Mouse (Mus musculus) kidney, embryonic 14.5 days (tissue): Measurements from ENCODE around the gene Cyb561. TPM values are rescaled to one million over a fixed set of nuclear protein-coding genes. Genes with fewer than 3 reads are reported as not detected.

Source experiments
- ATAC-seq: fragments of 200-750 bp; cut with Nextera tagmentation; 2 replicates; pipeline ENCODE4 v1.8.0; 2017; ENCODE audit warnings: moderate number of reproducible peaks, mild to moderate bottlenecking, moderate TSS enrichment, moderate library complexity; ENCODE audit not compliant: low FRiP score, low TSS enrichment
- H3K27ac ChIP-seq: fragments of 300-500 bp; sonication (generic); 2 replicates; pipeline ENCODE4 v1.5.1; 2014; ENCODE audit warnings: low read depth, mild to moderate bottlenecking, low read length, moderate library complexity, mixed read lengths
- H3K27me3 ChIP-seq: fragments of 300-500 bp; sonication (generic); 2 replicates; pipeline ENCODE4 v1.6.1; 2014; ENCODE audit warnings: mild to moderate bottlenecking, low read length; ENCODE audit not compliant: control insufficient read depth, insufficient read depth
- H3K36me3 ChIP-seq: fragments of 300-500 bp; sonication (generic); 2 replicates; pipeline ENCODE4 v1.6.1; 2014; ENCODE audit warnings: low read length, mixed read lengths; ENCODE audit not compliant: control insufficient read depth, insufficient read depth
- H3K4me1 ChIP-seq: fragments of 300-500 bp; sonication (generic); 2 replicates; pipeline ENCODE4 v1.6.1; 2014; ENCODE audit warnings: low read length, mixed read lengths; ENCODE audit not compliant: control insufficient read depth, insufficient read depth
- H3K4me2 ChIP-seq: fragments of 300-500 bp; sonication (generic); replicated peaks from 2 replicates; pipeline ENCODE4 v1.6.1; 2014; ENCODE audit warnings: low read depth, mild to moderate bottlenecking, low read length
- H3K4me3 ChIP-seq: fragments of 300-500 bp; sonication (generic); 2 replicates; pipeline ENCODE4 v1.5.1; 2014; ENCODE audit warnings: mild to moderate bottlenecking, low read length
- H3K9ac ChIP-seq: fragments of 300-500 bp; sonication (generic); 2 replicates; pipeline ENCODE4 v1.6.1; 2014; ENCODE audit warnings: low read depth, mild to moderate bottlenecking, low read length, moderate library complexity
- H3K9me3 ChIP-seq: fragments of 300-500 bp; sonication (generic); 2 replicates; pipeline ENCODE4 v1.6.1; 2016; ENCODE audit warnings: low read length; ENCODE audit not compliant: control insufficient read depth
- WGBS: fragments of 180-500 bp; shearing (Covaris S2); extraction: QIAGEN DNeasy Blood & Tissue Kit; methylation state at CpG from one replicate; pipeline ENCODE4 v1.1.7; 2014; 5-methylcytosine and 5-hydroxymethylcytosine counted together
- polyA plus RNA-seq: library from polyadenylated mRNA; unstranded; fragments of >200 nt; fragmentation: Nextera tagmentation; extraction: Ambion mirVana; gene quantifications from 2 replicates; pipeline ENCODE4 v1.2.1, GENCODE M21; 2014

Gene Cyb561
- polyA plus RNA-seq, 1 experiment from 2014 or later, result 25.2 TPM

GRCm38 (mm10) chr11:105959355-105959754 lies 6.2 kb upstream of the Cyb561 start:
- Histone ChIP-seq H3K4me2 (no peak overlapping the region), H3K36me3 (no peaks in the 10 kb centered on the region), H3K27me3 (no peaks in the 10 kb centered on the region), H3K4me1 (no peaks in the 10 kb centered on the region), H3K9me3 (no peaks in the 10 kb centered on the region), H3K27ac (no peak overlapping the region), H3K4me3 (no peak overlapping the region), H3K9ac (no peak overlapping the region)
- 56% methylated on average over 17 of the region's 17 CpGs for WGBS
- no peak for ATAC-seq

GRCm38 (mm10) chr11:105958566-105958965 lies 5.4 kb upstream of the Cyb561 start:
- Histone ChIP-seq H3K4me1 (no peaks in the 10 kb centered on the region), H3K9ac (no peak overlapping the region), H3K36me3 (no peaks in the 10 kb centered on the region), H3K9me3 (no peaks in the 10 kb centered on the region), H3K4me2 (no peak overlapping the region), H3K27ac (no peak overlapping the region), H3K4me3 (no peak overlapping the region), H3K27me3 (no peaks in the 10 kb centered on the region)
- ATAC-seq, result no peak
- WGBS, result 53% methylated on average over 1 of the region's 1 CpGs

- no peak overlapping the region for H3K4me2 ChIP-seq
- no peak overlapping the region for H3K27ac ChIP-seq
- H3K4me3 ChIP-seq, result no peak overlapping the region
- ATAC-seq, result no peak
- H3K36me3 ChIP-seq, result no peaks in the 10 kb centered on the region
- no peaks in the 10 kb centered on the region for H3K27me3 ChIP-seq
- H3K9ac ChIP-seq, result no peak overlapping the region
- WGBS, result 50% methylated on average over 6 of the region's 6 CpGs
- H3K4me1 ChIP-seq, result no peaks in the 10 kb centered on the region
- no peaks in the 10 kb centered on the region for H3K9me3 ChIP-seq
Measured at GRCm38 (mm10) chr11:105957501-105957900, 4.4 kb upstream of the Cyb561 start.

- Histone ChIP-seq H3K9me3 (no peaks in the 10 kb centered on the region), H3K4me2 (no peak overlapping the region), H3K9ac (no peak overlapping the region), H3K4me1 (no peaks in the 10 kb centered on the region), H3K36me3 (no peaks in the 10 kb centered on the region), H3K27me3 (no peaks in the 10 kb centered on the region), H3K4me3 (no peak overlapping the region), H3K27ac (no peak overlapping the region)
- 92% methylated on average over 28 of the region's 28 CpGs for WGBS
- ATAC-seq, result no peak
Measured at GRCm38 (mm10) chr11:105955815-105956430, 2.8 kb upstream of the Cyb561 start.

- Histone ChIP-seq H3K4me2 (no peak overlapping the region), H3K4me3 (no peak overlapping the region), H3K9me3 (no peaks in the 10 kb centered on the region), H3K27me3 (no peaks in the 10 kb centered on the region), H3K9ac (no peak overlapping the region), H3K36me3 (no peaks in the 10 kb centered on the region), H3K27ac (no peak overlapping the region), H3K4me1 (no peaks in the 10 kb centered on the region)
- no peak for ATAC-seq
- 76% methylated on average over 6 of the region's 6 CpGs for WGBS
Measured at GRCm38 (mm10) chr11:105953402-105953801, 266 bp upstream of the Cyb561 start.

GRCm38 (mm10) chr11:105952111-105952510 lies 1.0 kb downstream of the Cyb561 start:
- no peak overlapping the region; the same call in 1 of the 2 replicates for H3K27ac ChIP-seq

GRCm38 (mm10) chr11:105951601-105952044 lies 1.5 kb downstream of the Cyb561 start:
- H3K9ac ChIP-seq, result no peak overlapping the region
- ATAC-seq, result peak; percentile 56; the same call in 1 of the 2 replicates
- no peak overlapping the region for H3K4me3 ChIP-seq
- no peak overlapping the region for H3K4me2 ChIP-seq
- no peaks in the 10 kb centered on the region for H3K36me3 ChIP-seq
- WGBS, result 24% methylated on average over 3 of the region's 3 CpGs
- no peak overlapping the region; the same call in 1 of the 2 replicates for H3K27ac ChIP-seq
- H3K4me1 ChIP-seq, result no peaks in the 10 kb centered on the region
- no peaks in the 10 kb centered on the region for H3K9me3 ChIP-seq
- H3K27me3 ChIP-seq, result no peaks in the 10 kb centered on the region

More at GRCm38 (mm10) chr11:105952111-105952510, 1.0 kb downstream of the Cyb561 start:
- no peaks in the 10 kb centered on the region for H3K4me1 ChIP-seq
- no peaks in the 10 kb centered on the region for H3K36me3 ChIP-seq
- no peak overlapping the region for H3K4me2 ChIP-seq
- H3K9ac ChIP-seq, result no peak overlapping the region
- H3K27me3 ChIP-seq, result no peaks in the 10 kb centered on the region
- H3K4me3 ChIP-seq, result no peak overlapping the region
- 84% methylated on average over 9 of the region's 9 CpGs for WGBS
- ATAC-seq, result no peak
- H3K9me3 ChIP-seq, result no peaks in the 10 kb centered on the region

GRCm38 (mm10) chr11:105950519-105950918 lies 2.6 kb downstream of the Cyb561 start:
- H3K9me3 ChIP-seq, result no peaks in the 10 kb centered on the region
- no peak overlapping the region for H3K4me3 ChIP-seq
- ATAC-seq, result no peak
- 72% methylated on average over 4 of the region's 4 CpGs for WGBS
- H3K4me2 ChIP-seq, result no peak overlapping the region
- H3K27ac ChIP-seq, result no peak overlapping the region
- no peaks in the 10 kb centered on the region for H3K27me3 ChIP-seq
- H3K9ac ChIP-seq, result peak overlapping the region; percentile 28; the same call in 1 of the 2 replicates
- no peaks in the 10 kb centered on the region for H3K36me3 ChIP-seq
- no peaks in the 10 kb centered on the region for H3K4me1 ChIP-seq

GRCm38 (mm10) chr11:105948255-105948654 lies 4.9 kb downstream of the Cyb561 start:
- 81% methylated on average over 2 of the region's 2 CpGs for WGBS
- no peak for ATAC-seq

More at GRCm38 (mm10) chr11:105948255-105948654, 4.9 kb downstream of the Cyb561 start:
- H3K27ac ChIP-seq, result no peak overlapping the region
- H3K36me3 ChIP-seq, result no peaks in the 10 kb centered on the region
- H3K4me1 ChIP-seq, result peaks cover 4% of the 10 kb centered on the region; the same call in 1 of the 2 replicates
- no peak overlapping the region for H3K9ac ChIP-seq
- H3K4me2 ChIP-seq, result no peak overlapping the region
- no peak overlapping the region for H3K4me3 ChIP-seq
- peaks cover 4% of the 10 kb centered on the region for H3K27me3 ChIP-seq
- H3K9me3 ChIP-seq, result no peaks in the 10 kb centered on the region
